12 mouse cellular contexts compared by ENCODE assay signal in genomic region chr11:115982472-115982871, GRCm38 (mm10).
"Had no signal": no experiment of that assay in that cellular context is flagged by ENCODE, and none has a peak within 500 bp of the region (broad histone marks: within the 10 kb centered on the region; RNA-seq: fewer than 3 reads in every experiment).

No protein-coding gene starts in this region.

- DNase-seq: kidney, adult 9 months; kidney, postnatal 36 days; layer of hippocampus, adult 9-11 months; lung, adult 2 months; lung, postnatal 36 days; thymus, postnatal 36 days had no signal

- H3K27ac ChIP-seq: kidney, postnatal 0 days; limb, embryonic 10.5 days; liver, embryonic 15.5 days; midbrain, embryonic 13.5 days; neural tube, embryonic 15.5 days had no signal

- H3K36me3 ChIP-seq: limb, embryonic 10.5 days; liver, embryonic 15.5 days; midbrain, embryonic 13.5 days; neural tube, embryonic 15.5 days had no signal

- H3K4me3 ChIP-seq: limb, embryonic 10.5 days; liver, embryonic 15.5 days; midbrain, embryonic 13.5 days; myocyte; neural tube, embryonic 15.5 days had no signal

- H3K4me1 ChIP-seq: limb, embryonic 10.5 days; liver, embryonic 15.5 days; midbrain, embryonic 13.5 days; neural tube, embryonic 15.5 days had no signal
